Mouse (Mus musculus) hematopoietic stem cell, adult 5-6 weeks (primary cell): ENCODE results near the gene Wdsub1. TPM values are rescaled to one million over a fixed set of nuclear protein-coding genes. Genes with fewer than 3 reads are reported as not detected.

Source experiments
- ATAC-seq, 2 experiments: fragments of 125-278 bp in 1 of 2; replicated peaks in 1 of 2; 2 replicates each; pipeline ENCODE4 v1.8.0; 2016 to 2017; ENCODE audit warnings: inconsistent platforms in 2 of 2, mild to moderate bottlenecking in 2 of 2, moderate number of reproducible peaks in 2 of 2, low read depth in 1 of 2, moderate TSS enrichment in 1 of 2; ENCODE audit not compliant: low FRiP score in 2 of 2, poor library complexity in 2 of 2, severe bottlenecking in 2 of 2, insufficient read depth in 1 of 2, low TSS enrichment in 1 of 2
- total RNA-seq: library from RNA; stranded (forward); fragments of 172-1452, 232-1000 nt; gene quantifications from 2 replicates; pipeline ENCODE4 v1.2.3, GENCODE M21; 2017

Gene Wdsub1
- total RNA-seq, 1 experiment from 2014 or later, result 21.4 TPM

DNA sequence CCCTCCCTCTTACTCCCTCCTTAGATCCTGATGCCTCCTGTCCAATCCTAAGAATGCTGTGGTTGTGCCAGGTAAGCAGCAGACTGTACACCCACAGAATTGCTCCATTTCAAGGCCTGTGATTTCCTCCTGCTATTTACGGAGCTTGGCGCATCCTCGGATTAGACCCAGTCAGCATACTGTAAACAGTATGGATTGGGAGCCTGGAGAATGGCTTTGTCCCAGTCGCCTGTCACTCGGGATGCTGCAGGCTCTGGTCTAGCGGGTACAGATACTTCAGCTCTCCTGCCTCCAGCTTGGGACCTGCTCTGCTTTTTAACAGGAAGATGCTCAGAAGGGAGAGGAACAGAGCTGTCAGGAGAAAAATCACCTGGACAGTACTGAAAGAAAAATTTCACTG, 63.0 kb downstream of the Wdsub1 start:
- ATAC-seq, result no peak

DNA sequence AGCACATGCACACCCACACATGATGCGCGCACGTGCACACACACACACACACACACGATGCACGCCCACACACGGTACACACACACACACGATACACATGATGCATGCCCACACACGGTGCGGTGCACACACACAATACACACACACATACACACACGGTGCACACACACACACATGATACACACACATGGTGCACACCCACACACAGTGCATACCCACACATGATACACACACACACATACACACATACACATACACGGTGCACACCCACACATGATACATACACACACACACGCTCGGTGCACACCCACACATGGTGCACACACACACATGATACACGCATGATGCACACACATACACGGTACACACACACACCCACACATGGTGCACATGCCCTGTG, 63.7 kb downstream of the Wdsub1 start:
- no peak for ATAC-seq

DNA sequence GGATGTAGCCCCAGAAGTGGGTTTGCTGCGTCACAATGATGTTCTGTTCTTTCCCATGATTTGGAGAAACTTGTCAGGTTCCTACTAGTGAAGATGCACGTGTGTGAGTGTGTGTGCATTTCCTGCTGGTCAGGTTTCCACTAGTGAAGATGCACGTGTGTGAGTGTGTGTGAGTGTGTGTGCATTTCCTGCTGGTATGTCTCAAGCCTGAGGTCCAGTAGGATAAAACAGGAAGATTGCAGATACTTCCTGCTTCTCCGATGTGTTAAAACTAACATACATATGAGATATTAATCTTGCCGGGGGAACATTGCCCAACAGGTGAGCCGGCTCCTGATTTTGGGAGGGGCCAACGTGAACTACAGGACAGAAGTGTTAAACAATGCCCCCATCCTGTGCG, 67.4 kb downstream of the Wdsub1 start:
- peak in 1 of 2 experiments; percentile 21; a peak in 1 of 4 replicates for ATAC-seq

DNA sequence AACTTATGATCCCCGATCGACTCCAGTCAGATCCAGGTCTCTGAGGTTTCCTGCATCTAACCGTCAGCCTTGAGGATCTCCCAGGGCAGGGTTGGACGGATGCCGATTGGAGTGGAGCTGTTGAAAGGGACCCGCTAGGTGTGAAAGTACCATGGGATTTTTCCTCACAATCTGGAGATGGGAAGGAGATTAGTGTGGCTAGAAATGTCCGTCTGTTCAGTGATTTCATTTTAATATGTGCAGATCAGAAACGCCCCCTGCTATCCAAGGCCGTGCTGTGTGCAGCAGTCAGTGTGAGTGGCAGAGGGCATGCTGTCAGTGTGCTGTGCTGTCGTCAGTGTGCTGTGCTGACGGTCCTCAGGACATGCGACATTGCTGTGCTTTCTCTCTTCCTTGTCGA, 68.9 kb downstream of the Wdsub1 start:
- no peak for ATAC-seq

DNA sequence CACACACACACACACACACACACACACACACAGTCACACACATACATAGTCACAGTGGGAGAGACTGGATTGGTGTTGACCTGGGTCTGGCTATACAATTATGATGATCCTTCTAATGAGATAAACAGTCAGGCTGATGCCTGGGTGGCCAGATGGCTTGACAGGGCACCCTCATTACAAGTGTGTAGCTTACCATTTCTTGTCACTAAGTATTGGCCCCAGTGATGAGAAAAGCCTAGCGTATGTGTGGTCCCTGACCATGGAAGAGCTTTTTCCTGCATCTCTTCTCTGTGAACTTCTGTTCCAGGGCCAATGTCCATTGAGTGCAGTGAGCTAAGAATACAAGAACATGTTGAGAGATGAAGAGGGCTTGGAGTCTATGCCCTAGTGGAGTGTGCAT, 69.8 kb downstream of the Wdsub1 start:
- no peak for ATAC-seq

DNA sequence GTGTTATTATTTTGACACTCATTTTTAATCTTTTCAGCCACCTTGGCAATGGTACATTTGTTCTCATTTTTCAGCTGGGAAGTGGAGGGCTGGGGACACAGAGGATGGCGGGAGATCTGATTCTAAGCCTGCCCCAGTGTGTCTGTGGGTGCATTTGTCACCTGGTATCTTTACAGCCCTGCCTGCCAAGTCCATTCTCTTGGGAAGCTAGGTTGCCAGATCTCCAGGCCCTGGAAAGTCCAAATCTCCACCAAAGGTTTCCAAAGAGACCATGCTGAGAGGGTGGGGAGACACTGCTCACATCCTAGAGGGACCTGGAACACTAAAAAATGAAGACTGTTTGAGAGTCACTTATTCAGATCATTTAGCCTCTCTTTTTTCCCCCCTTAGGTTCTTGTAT, 71.1 kb downstream of the Wdsub1 start:
- ATAC-seq, result no peak

DNA sequence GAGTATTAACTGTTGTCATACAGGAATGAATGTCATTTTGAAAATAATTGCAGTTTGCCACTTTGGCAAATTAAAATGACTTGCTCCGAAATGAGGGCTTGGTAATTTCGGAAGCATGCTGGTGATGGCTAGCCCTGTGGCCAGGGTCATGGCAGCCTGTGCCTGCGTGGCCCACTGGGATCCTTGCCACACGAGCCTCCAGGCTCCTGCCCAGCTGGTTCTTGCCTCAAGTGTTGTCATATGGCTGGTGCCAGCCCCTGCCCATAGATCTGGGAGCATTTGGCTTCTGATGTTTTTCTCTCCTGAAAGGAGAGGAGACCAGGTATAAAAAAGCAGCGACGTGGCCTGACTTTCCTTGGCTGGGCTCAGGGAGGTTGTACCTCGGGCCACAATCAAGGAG, 72.4 kb downstream of the Wdsub1 start:
- no peak for ATAC-seq

DNA sequence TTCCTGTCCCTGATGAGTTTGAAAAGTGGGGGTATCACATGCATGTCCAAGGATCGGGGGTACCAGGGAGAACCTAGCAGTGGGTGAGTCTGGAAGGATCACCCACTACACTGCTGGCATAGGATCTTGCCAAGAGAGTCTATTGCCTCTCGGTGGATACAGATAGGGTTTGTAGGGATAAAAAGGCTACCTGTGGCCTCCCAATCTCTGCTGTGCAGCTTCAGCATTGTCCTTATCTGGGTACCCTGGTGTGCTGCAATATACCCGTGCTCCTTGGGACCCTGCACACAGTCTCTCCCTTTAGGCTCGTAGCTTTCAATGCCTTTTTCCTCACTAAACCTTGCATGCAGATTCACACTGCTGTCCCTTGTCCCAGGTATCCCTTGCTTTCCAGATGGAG, 73.8 kb downstream of the Wdsub1 start:
- ATAC-seq, result no peak

DNA sequence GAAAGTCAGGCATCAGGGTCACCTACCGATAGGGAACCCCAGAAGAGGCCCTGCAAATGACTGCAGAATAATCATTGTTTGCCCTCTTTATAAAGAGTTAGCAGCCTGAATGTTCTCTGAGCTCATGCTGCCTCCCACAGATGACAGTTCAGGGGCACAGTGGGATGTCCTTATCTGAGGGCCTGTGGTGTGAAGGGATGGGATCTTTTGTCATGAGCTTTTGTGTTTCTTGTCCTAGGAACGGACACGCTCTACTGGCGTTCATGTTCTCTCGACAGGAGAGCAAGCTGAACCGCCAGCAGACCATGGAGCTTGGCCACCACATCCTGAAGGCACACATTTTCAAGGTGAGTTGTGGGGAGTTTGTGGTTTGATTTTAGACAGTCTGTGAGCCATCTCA, 76.4 kb downstream of the Wdsub1 start:
- ATAC-seq, result no peak

DNA sequence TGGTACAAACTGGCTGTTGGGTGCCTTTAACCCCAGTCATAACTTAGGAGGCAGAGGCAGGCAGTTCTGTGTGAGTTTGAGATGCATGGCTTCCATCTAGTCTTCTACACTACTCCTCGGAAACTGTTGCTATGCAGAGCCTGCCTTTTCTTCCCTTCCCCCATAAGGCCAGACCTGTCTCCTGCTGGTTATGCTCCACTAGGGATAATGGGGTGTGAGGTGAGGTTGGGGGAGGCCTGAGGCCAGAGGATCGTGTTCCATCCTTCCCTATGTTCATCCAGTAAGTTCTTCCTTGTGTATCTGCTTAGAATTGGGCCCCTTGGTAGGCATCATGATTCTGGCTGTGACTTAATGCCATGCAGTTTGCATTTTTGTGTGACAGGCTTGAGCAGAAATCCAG, 76.8 kb downstream of the Wdsub1 start:
- ATAC-seq, result no peak

DNA sequence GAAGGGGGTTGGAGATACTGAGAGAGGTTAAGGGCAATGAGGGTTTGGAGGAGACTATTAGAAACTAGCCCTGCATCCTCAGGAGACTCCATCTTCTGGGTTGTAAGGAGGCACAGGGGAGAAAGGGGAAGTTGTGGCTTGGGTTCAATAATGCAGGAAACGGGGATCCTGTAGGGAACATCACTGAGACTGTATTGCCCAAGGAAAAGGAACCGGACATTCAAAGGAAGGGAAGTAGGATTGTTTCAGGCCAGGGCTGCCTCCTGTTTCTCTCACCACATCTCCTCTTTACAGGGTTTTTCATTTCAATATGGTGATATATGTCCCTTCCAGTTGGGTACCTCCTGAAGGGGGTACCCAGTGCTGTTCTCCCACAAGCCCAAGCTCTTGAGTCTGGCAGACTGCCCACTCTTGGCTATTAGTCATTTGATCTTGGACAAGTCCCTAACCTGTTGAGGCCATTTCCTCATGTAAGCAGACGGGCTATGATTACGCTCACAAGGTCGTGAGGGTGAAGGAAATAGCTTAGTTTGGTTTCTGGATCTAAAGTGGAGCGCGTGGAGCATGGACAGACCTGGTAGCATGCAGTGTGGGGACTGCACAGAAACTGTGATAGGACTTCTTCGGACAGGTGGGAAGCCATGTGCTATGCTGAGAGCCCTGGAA, 79.5 kb downstream of the Wdsub1 start:
- peak; percentile 35 to 52; a peak in 3 of 4 replicates for ATAC-seq
